Mouse (Mus musculus) heart, adult 9 months (tissue): Measurements from ENCODE around the gene Olfr1465.

Experiments used
- DNase-seq, 2 experiments: peaks; one replicate each; pipeline ENCODE4 v3.0.0; 2022; ENCODE audit warnings: low spot score in 2 of 2

Olfr1465 gene

GRCm38 (mm10) chr19:13315441-13315840 lies at the start of gene Olfr1465:
Gene Olfr1465, minus strand, starts transcription at chr19:13315541.
- DNase-seq, result no peak

GRCm38 (mm10) chr19:13361936-13362335 lies 46.6 kb upstream of the Olfr1465 start, which contains the start of gene Olfr1467:
Gene Olfr1467, plus strand, starts transcription at chr19:13362236.
- no peak for DNase-seq

- DNase-seq, result no peak
Measured at GRCm38 (mm10) chr19:13338562-13338961, 23.2 kb upstream of the Olfr1465 start, which contains the start of gene Olfr1466. Gene Olfr1466, plus strand, starts transcription at chr19:13338862.
